Mouse (Mus musculus) forebrain, embryonic 10.5 days (tissue): ENCODE measurements around the gene Mrps7. TPM values are rescaled to one million over a fixed set of nuclear protein-coding genes. Genes with fewer than 3 reads are reported as not detected.

ENCODE experiments used
- DNase-seq: peaks from one replicate; pipeline ENCODE4 v3.0.0-alpha.2; 2017; ENCODE audit warnings: low spot score; ENCODE audit errors: extremely low spot score
- H3K27ac ChIP-seq: fragments of 300-500 bp; sonication (generic); 2 replicates; pipeline ENCODE4 v1.5.1; 2016; ENCODE audit warnings: mild to moderate bottlenecking
- H3K27me3 ChIP-seq: fragments of 300-500 bp; sonication (generic); 2 replicates; pipeline ENCODE4 v1.6.1; 2016; ENCODE audit warnings: mild to moderate bottlenecking; ENCODE audit not compliant: poor library complexity, severe bottlenecking
- H3K36me3 ChIP-seq: fragments of 300-500 bp; sonication (generic); replicated peaks from 2 replicates; pipeline ENCODE4 v1.6.1; 2016; ENCODE audit warnings: mild to moderate bottlenecking, moderate library complexity
- H3K4me1 ChIP-seq: fragments of 300-500 bp; sonication (generic); 2 replicates; pipeline ENCODE4 v1.6.1; 2016
- H3K4me3 ChIP-seq: fragments of 300-500 bp; sonication (generic); 2 replicates; pipeline ENCODE4 v1.5.1; 2016; ENCODE audit warnings: mild to moderate bottlenecking, moderate library complexity
- H3K9me3 ChIP-seq: fragments of 300-500 bp; sonication (generic); 2 replicates; pipeline ENCODE4 v1.6.1; 2016; ENCODE audit warnings: mild to moderate bottlenecking, moderate library complexity
- WGBS: fragments of 180-500 bp; shearing (Covaris S2); methylation state at CpG from one replicate; pipeline ENCODE4 v1.1.7; 2016; 5-methylcytosine and 5-hydroxymethylcytosine counted together
- polyA plus RNA-seq: library from polyadenylated mRNA; unstranded; fragments of >200 nt; fragmentation: Nextera tagmentation; extraction: Ambion mirVana; gene quantifications from 2 replicates; pipeline ENCODE4 v1.2.1, GENCODE M21; 2016

Mrps7 gene
- 106 TPM in 2 replicates for polyA plus RNA-seq

DNA sequence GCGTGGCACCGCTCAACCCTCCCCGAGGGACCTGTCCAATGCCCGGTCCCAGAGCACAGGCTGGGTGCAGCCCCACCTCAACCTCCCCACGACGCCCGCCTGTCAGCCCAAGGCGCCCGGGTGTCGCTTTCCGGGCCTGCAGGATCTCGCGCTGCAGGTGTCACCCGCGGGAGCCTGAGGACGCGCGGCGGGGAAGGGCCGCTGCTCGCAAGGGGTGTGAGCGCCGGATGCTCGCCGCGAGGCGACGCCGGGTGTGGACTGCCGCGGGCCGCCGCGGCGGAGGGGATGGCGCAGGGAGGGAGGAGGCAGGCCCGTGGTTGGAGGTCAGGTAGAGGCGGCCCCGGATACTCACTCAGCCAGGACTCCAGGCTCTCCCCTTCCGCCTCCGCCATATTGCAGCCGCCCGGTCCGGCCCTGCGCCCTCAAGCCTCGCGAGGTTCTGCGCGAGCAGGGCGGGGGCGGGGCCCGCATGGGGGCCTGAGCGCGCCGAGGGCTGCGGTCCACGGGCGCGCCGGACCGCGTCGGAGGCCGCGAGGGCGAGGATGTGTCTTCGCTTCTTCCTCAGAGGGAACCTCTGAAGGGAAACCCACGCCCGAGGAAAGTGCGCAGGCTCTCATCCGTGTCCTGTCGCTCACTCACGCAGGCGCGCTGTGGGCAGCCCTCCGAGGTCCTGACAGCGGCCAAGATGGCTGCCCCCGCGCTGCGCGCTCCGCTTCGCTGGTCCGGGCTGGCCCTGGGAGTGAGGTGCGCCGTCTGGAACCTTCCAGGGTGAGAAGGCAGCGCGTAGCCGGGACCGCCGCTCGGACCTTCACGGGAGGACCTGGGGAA, at the start of gene Mrps7, which contains the start of gene Gga3:
Gene Mrps7 (plus strand): TSS at position 450 of the 828 bp plus-strand sequence.
Gene Gga3 (minus strand): TSS at position 576 of the 828 bp plus-strand sequence.
- peaks cover 39% of the 10 kb centered on the region for H3K4me1 ChIP-seq
- peaks cover 68% of the 10 kb centered on the region for H3K36me3 ChIP-seq
- peak within 1 kb of the TSS; percentile 100 for H3K4me3 ChIP-seq
- peak; percentile 88 for DNase-seq
- no peaks in the 10 kb centered on the region for H3K27me3 ChIP-seq
- no peaks in the 10 kb centered on the region for H3K9me3 ChIP-seq
- H3K27ac ChIP-seq = peak within 1 kb of the TSS; percentile 98
- WGBS = under 1% methylated on average over 88 of the region's 93 CpGs

DNA sequence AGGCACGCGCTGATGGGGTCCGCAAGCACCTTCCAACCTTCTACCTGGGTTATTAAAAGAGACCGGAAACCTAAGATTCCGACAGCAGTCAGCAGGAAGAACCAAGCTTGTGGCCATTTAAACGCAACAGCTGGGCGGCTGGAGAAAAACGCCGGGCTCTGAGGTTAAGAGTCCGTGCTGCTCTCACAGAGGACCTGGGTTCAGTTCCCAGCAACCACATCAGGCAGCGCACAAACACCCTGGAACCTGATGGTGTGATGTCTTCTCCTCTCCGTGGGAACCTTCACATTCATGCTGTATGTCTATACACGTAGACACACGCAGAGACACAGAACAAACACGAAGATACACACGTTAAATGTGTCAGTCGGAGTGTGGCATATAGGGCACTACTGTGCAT, 48.0 kb upstream of the Mrps7 start:
- no peaks in the 10 kb centered on the region for H3K4me1 ChIP-seq
- no peaks in the 10 kb centered on the region for H3K9me3 ChIP-seq
- 84% methylated on average over 17 of the region's 17 CpGs for WGBS
- no peak overlapping the region for H3K4me3 ChIP-seq
- no peak overlapping the region for H3K27ac ChIP-seq
- H3K36me3 ChIP-seq = no peaks in the 10 kb centered on the region
- no peak for DNase-seq
- no peaks in the 10 kb centered on the region for H3K27me3 ChIP-seq

DNA sequence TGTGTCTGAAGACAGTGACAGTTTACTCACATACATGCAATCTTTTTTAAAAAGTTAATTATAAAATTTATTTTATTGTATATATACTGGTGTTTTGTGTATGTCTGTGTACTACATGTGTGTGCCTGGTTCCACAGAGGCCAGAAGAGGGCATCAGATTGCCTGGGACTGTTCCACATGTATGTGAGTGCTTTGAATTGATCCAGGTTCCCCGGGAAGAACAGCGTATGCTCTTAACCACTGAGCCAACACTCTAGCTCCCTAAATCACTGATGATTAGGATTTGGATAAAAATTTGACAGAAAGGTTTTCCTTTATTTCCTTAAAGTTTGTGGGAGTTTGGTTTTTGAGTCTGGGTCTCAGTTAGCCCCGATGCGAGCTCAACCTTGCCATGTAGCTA, 40.3 kb upstream of the Mrps7 start:
- 45% methylated on average over 4 of the region's 4 CpGs for WGBS
- H3K4me3 ChIP-seq = peak overlapping the region; percentile 92
- no peaks in the 10 kb centered on the region for H3K9me3 ChIP-seq
- peaks cover 28% of the 10 kb centered on the region for H3K36me3 ChIP-seq
- peaks cover 24% of the 10 kb centered on the region for H3K4me1 ChIP-seq
- H3K27ac ChIP-seq = peak overlapping the region; percentile 100
- H3K27me3 ChIP-seq = no peaks in the 10 kb centered on the region
- DNase-seq = no peak

DNA sequence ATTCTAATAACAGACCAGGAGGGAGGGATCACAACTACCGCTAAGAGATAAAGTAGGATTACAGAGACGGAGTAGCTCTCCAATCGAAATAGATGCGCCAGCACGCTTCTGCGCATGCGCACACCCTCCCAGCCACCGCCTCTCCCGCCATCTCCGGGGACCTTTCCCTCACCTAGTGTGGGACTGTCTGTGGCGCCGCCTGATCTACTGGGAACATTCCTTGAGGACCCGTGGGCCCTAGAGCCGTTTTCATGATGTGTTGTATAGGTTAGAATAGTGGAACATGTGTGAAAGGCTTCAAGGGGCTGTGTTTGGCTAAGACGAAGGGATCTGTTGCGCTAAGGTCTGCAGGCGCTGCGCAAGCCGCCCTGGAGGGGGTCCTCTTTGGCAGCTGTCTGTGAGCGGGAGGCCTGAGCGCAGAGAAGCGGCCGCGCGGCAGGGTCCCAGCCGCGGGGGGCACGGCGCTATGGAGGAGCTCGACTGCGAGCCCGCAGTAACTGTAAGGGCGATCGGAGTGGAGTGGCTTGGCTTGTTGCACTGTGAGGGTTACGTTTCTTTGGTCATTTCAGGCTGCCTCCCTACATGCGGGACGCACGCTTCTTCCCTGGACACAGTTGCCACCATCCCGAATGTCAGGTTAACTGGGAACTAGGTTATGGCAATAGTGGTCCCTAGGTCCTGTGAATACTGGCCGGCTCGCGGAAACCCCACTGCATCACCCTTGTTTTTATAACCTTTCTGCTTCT, 39.5 kb upstream of the Mrps7 start, which contains the start of gene Nup85:
Gene Nup85 (plus strand): TSS at position 371 of the 746 bp plus-strand sequence.
- Histone ChIP-seq H3K9me3 (no peaks in the 10 kb centered on the region), H3K27ac (peak within 1 kb of the TSS; percentile 100), H3K4me1 (peaks cover 24% of the 10 kb centered on the region), H3K36me3 (peaks cover 36% of the 10 kb centered on the region), H3K27me3 (no peaks in the 10 kb centered on the region), H3K4me3 (peak within 1 kb of the TSS; percentile 92)
- peak; percentile 97 for DNase-seq
- 0% methylated on average over 42 of the region's 42 CpGs for WGBS

DNA sequence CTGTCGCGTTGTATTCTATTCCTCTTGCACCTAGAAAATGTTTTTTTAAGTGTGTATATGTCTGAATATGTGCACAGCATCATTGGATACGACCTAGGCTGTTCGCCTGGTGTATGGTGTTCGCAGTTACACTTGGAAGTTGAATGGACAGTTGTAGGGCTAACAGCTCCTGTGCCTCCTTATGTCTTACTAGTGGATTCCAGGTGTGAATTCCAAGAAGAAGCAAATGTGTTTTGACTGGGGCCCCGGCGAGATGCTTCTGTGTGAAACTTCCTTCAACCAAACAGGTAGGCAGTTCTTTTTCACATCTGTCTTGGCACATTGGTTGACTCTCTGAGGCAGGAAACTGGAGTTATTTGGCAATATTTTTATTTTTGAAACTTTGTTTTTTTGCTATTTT, 38.8 kb upstream of the Mrps7 start:
- peak overlapping the region; percentile 100 for H3K27ac ChIP-seq
- DNase-seq = no peak

DNA sequence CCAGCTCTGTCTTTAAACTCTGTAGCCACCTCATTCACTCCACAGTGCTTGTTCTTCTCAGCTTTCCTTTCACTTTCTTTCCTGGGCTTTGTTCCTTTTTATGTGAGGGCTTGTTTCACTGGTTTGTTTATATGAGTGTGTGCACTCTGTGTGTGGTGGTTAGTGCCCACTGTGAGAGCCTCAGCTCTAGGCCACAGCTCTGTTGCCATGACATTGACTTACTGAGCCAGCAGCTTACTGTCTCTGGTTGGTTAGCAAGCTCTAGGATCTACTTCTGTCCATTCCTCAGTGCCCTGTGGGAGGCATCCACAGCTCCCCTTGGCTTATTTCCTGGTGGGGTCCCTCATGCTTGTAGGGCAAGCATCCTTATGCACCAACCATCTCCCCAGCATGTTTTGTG, 24.6 kb upstream of the Mrps7 start:
- H3K4me1 ChIP-seq = no peaks in the 10 kb centered on the region
- H3K27ac ChIP-seq = no peak overlapping the region
- H3K9me3 ChIP-seq = no peaks in the 10 kb centered on the region
- H3K4me3 ChIP-seq = no peak overlapping the region
- DNase-seq = no peak
- H3K27me3 ChIP-seq = no peaks in the 10 kb centered on the region
- H3K36me3 ChIP-seq = peaks cover 85% of the 10 kb centered on the region

More for the DNA sequence above, 38.8 kb upstream of the Mrps7 start:
- WGBS = 26% methylated on average over 7 of the region's 7 CpGs
- H3K4me1 ChIP-seq = peaks cover 24% of the 10 kb centered on the region
- H3K4me3 ChIP-seq = peak overlapping the region; percentile 92
- no peaks in the 10 kb centered on the region for H3K27me3 ChIP-seq
- H3K36me3 ChIP-seq = peaks cover 43% of the 10 kb centered on the region
- H3K9me3 ChIP-seq = no peaks in the 10 kb centered on the region

DNA sequence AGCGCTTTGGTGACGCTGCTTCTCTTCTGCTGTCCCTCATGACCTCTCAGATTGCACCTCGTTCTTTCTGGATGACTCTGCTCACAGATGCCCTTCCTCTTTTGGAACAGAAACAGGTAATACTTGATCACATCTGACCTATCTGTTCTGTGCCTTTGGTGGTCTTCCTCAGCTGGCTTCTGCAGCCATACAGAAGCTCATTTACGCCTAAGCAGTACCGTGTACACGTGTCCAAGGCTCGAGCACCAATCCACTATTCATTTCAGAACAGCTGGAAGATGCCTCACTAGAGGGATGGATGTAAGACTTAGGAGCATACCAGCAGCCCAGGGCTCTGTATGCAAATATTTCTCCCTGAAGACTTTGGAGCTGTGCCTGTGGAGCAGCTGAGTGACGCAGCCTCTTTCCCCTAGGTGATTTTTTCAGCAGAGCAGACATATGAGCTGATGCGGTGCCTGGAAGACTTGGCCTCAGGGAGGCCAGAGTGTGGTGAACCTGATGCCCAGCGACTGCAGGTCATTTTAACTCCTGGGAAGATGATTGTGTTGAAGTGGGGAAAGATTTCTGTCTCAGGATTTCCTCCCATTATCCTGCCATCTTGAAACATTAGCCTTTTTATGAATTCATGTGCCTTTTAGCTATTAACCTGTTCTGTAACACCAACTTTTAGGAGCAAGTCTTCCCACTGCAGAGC, 20.7 kb upstream of the Mrps7 start:
- H3K27me3 ChIP-seq = no peaks in the 10 kb centered on the region
- DNase-seq = no peak
- H3K4me3 ChIP-seq = no peak overlapping the region
- no peaks in the 10 kb centered on the region for H3K9me3 ChIP-seq
- no peak overlapping the region for H3K27ac ChIP-seq
- 85% methylated on average over 10 of the region's 10 CpGs for WGBS
- H3K4me1 ChIP-seq = no peaks in the 10 kb centered on the region
- H3K36me3 ChIP-seq = peaks cover 100% of the 10 kb centered on the region

DNA sequence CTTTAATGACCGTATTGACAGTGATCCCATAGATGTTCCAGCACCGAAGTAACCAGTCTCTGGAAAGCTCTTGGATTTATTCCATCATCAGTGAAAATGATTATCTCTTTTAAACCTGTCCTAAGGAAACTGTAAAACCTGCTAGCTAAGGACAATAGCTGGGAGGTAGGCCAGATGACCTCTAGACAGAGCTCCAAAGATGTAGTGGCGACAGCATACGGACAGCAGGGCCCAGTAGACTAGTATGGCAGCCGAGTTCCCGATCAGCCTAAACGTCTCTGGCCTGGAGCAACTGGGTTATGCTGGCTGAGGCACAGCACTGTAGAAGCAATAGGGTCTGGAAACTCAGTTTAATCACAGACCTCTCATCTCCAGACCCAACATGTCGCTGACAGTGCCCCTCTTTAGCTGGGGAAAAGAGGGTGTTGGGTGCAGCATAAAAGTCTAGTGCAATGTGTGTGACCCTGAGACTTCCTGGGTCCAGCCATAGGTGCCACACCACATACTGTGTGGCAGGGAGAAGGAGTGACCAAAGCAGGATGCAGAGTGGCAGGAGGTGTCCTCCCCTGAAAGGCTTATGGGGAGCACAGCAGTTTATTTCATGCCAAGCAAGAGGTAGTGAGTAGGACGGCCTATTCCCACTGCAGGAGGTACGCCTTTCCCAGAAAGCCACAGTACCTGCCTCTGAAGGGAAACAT, 19.2 kb upstream of the Mrps7 start:
- Histone ChIP-seq H3K27me3 (no peaks in the 10 kb centered on the region), H3K27ac (no peak overlapping the region), H3K36me3 (peaks cover 98% of the 10 kb centered on the region), H3K4me3 (no peak overlapping the region), H3K9me3 (no peaks in the 10 kb centered on the region), H3K4me1 (no peaks in the 10 kb centered on the region)
- WGBS = 91% methylated on average over 10 of the region's 10 CpGs
- DNase-seq = no peak

DNA sequence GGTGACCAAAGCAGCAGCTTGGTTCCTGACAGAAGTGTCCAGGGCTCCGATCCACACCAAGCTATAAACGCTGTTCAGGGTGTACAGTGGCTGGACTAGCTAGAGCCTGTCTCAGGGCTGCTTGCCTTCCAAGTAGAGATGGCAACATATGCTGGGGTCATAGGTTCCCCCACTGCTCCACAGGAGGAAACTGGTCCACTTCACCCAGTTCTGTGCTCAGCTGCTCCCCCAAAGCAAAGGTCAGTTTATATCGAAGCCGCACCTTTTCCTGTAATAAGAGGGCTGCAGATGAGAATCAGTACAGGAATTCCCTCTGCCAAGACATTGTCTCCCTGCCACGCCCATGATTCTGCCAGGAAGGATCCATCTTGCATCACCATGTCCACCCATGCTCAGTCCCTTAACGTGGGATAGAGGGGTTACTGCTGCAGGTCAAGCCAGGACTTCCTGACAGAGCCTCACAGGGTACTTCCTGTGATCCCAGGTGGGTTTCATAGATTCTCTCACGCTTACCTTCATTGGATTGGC, 18.1 kb upstream of the Mrps7 start:
- H3K27me3 ChIP-seq = no peaks in the 10 kb centered on the region
- peaks cover 98% of the 10 kb centered on the region for H3K36me3 ChIP-seq
- H3K9me3 ChIP-seq = no peaks in the 10 kb centered on the region
- WGBS = 87% methylated on average over 7 of the region's 7 CpGs
- no peak overlapping the region for H3K4me3 ChIP-seq
- H3K4me1 ChIP-seq = no peaks in the 10 kb centered on the region
- no peak overlapping the region for H3K27ac ChIP-seq
- DNase-seq = no peak

DNA sequence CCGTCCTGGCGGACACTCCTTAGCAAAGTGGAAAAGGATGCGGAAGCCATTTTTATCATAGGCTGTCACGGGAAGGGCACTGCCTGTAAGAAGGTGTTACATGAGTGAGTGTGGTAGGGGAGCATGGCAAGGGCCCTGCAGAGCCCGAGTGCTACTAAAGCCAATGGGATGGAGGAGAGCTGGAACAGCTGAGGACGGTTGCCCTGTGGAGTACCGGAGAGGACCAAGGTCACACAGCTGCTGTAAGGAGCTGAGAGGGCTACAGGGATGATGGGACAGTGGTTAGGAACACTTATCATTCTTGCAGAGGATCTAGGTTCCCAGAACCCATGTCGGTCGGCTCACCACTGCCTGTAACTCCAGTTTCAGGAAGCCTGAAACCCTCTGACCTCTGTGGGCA, 17.3 kb upstream of the Mrps7 start:
- WGBS = 94% methylated on average over 9 of the region's 9 CpGs
- H3K27ac ChIP-seq = no peak overlapping the region
- no peaks in the 10 kb centered on the region for H3K27me3 ChIP-seq
- no peaks in the 10 kb centered on the region for H3K9me3 ChIP-seq
- DNase-seq = no peak
- no peaks in the 10 kb centered on the region for H3K4me1 ChIP-seq
- peaks cover 98% of the 10 kb centered on the region for H3K36me3 ChIP-seq
- H3K4me3 ChIP-seq = no peak overlapping the region

DNA sequence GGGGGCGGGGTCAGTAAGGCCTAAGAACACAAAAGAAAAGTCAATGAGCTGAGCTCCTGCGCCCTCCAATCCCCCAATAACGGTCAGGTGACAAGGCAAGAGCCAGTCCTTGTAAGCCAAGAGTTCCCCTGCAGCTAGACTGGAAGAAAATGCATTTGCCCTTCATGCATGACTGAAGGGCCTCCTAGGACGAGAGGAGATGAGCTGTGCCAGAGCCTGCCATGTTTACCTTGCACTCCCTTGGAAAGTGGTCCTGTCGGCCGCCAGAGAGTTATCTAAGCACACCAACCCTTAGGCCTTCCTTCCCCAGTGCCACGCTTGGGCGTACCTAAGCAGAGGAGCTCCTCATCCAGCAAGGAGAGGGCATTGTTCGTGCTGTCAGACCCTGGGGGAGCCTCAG, 15.7 kb upstream of the Mrps7 start:
- H3K27me3 ChIP-seq = no peaks in the 10 kb centered on the region
- WGBS = 86% methylated on average over 9 of the region's 9 CpGs
- H3K27ac ChIP-seq = no peak overlapping the region
- H3K9me3 ChIP-seq = no peaks in the 10 kb centered on the region
- peaks cover 98% of the 10 kb centered on the region for H3K36me3 ChIP-seq
- no peaks in the 10 kb centered on the region for H3K4me1 ChIP-seq
- no peak for DNase-seq
- H3K4me3 ChIP-seq = no peak overlapping the region

DNA sequence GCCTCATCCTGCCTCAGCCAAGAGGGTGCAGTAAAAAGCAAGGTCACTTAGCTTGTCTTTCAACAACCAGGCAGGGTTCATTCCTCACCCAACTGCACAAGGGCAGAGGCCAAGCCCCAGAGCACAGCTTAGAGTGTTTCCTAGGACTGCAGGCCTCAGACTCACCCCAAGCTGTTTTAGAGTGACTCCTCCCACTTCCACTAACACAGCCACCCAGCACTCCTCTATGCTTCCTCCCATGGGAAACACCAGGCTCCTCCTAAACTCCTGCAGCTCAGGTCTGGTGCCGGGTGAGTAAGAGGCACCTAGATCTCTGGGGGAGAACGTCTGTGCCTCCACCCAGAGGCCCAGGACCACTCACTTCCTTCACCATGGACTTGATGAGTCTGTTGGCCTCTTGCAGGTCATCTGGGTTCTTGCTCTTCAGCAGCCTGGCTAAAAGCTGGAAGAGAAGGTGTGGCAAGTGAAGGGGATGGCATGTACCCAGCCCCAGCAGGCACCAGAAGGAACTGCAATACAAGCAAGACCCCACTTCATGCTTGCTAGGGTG, 13.1 kb upstream of the Mrps7 start:
- Histone ChIP-seq H3K4me1 (no peaks in the 10 kb centered on the region), H3K27me3 (no peaks in the 10 kb centered on the region), H3K27ac (no peak overlapping the region), H3K9me3 (no peaks in the 10 kb centered on the region), H3K4me3 (no peak overlapping the region), H3K36me3 (peaks cover 98% of the 10 kb centered on the region)
- 94% methylated on average over 2 of the region's 2 CpGs for WGBS
- DNase-seq = no peak
